Mouse (Mus musculus): ENCODE results near the gene Usmg5. TPM values are rescaled to one million over a fixed set of nuclear protein-coding genes. Genes with fewer than 3 reads are reported as not detected.

Gene Usmg5
- polyA plus RNA-seq, 1 experiment from 2014 or later, result 1,212 TPM

DNA sequence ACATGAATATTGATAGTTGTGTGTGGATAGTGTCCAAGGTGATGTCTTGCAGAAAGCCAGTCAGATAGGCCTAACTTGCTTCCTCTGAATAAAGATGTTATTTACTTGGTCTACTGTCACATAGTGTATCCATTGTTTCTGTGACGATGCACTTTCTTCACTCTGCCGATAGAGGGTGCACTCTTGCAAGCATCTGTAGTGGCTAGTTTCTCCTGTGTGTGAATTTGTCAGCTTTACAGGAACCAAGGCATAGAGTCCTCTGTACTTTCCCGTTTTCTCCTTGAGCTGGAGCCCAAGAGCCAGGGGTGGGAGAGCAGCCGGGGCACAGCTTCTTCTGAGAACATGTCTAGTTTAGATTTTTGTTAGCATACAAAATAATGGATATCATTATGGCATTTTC is 30.6 kb upstream of the Usmg5 start:
- WGBS, result 38% methylated on average over 4 of the region's 4 CpGs
- H3K4me3 ChIP-seq (replicated peaks), result no peak overlapping the region
- H3K36me3 ChIP-seq, result peaks cover 79% of the 10 kb centered on the region
- H3K27me3 ChIP-seq, result no peaks in the 10 kb centered on the region
- H3K9me3 ChIP-seq (replicated peaks), result no peaks in the 10 kb centered on the region
- no peaks in the 10 kb centered on the region for H3K4me1 ChIP-seq
- no peak overlapping the region for H3K27ac ChIP-seq (replicated peaks)
- no peak overlapping the region for H3K4me2 ChIP-seq (replicated peaks)
- no peak overlapping the region for H3K9ac ChIP-seq
- ATAC-seq (ENCODE audit: insufficient number of reproducible peaks, low FRiP score, low TSS enrichment, low read depth), result no peak

DNA sequence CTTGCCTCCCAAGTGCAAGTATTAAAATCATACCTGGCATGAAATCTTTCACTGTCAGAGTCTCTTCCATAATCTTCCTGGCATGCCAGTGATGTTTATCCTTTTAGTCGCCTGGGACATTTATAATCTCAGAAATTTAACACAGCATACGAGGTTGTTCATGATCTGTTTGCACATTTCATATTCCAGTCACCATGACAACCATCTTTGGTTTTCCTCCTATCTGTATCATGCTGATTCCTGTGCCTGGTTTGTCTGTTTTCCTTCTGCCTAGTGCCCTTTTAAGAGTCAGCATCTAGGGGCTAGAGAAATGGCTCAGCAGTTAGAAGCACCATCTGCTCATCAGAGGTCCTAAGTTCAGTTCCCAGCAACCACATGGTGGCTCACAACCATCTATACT is 28.2 kb upstream of the Usmg5 start:
- peaks cover 77% of the 10 kb centered on the region for H3K36me3 ChIP-seq
- H3K9me3 ChIP-seq (replicated peaks), result no peaks in the 10 kb centered on the region
- no peaks in the 10 kb centered on the region for H3K4me1 ChIP-seq
- H3K27me3 ChIP-seq, result no peaks in the 10 kb centered on the region
- H3K4me3 ChIP-seq (replicated peaks), result no peak overlapping the region
- 78% methylated on average over 2 of the region's 2 CpGs for WGBS
- no peak overlapping the region for H3K27ac ChIP-seq (replicated peaks)
- ATAC-seq (ENCODE audit: insufficient number of reproducible peaks, low FRiP score, low TSS enrichment, low read depth), result no peak
- H3K9ac ChIP-seq, result no peak overlapping the region
- no peak overlapping the region for H3K4me2 ChIP-seq (replicated peaks)

- peaks cover 99% of the 10 kb centered on the region for H3K36me3 ChIP-seq
Observed at GRCm38 (mm10) chr19:47104641-47105271, 14.3 kb upstream of the Usmg5 start.

DNA sequence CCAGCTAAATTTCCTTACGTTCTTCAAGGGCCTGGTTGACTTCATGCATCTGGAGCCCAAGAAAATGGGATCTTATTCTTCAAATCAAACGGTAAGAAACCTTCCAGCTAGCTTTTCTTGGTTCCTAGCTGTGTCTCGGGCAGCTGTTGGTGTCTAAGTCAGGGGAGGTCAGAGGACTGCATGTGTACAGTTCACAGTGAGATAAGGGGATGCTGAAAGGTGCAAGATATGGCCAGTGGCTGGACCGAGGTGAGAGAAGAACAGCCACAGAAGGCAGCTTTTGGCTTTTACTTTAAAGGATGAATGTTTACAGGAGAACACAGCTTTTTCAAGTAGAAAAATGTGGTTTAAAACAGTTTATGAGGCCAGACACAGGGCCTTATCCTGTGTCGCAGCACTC is 10.6 kb upstream of the Usmg5 start:
- Histone ChIP-seq H3K9ac (no peak overlapping the region), H3K4me2 (replicated peaks) (no peak overlapping the region), H3K36me3 (peaks cover 93% of the 10 kb centered on the region), H3K27ac (replicated peaks) (no peak overlapping the region), H3K9me3 (replicated peaks) (no peaks in the 10 kb centered on the region), H3K4me1 (no peaks in the 10 kb centered on the region), H3K27me3 (no peaks in the 10 kb centered on the region), H3K4me3 (replicated peaks) (no peak overlapping the region)
- ATAC-seq (ENCODE audit: insufficient number of reproducible peaks, low FRiP score, low TSS enrichment, low read depth), result no peak
- WGBS, result 95% methylated on average over 5 of the region's 5 CpGs

More at GRCm38 (mm10) chr19:47104641-47105271, 14.3 kb upstream of the Usmg5 start:
- no peaks in the 10 kb centered on the region for H3K4me1 ChIP-seq
- H3K4me2 ChIP-seq (replicated peaks), result no peak overlapping the region
- WGBS, result 92% methylated on average over 9 of the region's 9 CpGs
- no peak overlapping the region for H3K27ac ChIP-seq (replicated peaks)
- H3K9ac ChIP-seq, result no peak overlapping the region
- H3K9me3 ChIP-seq (replicated peaks), result no peaks in the 10 kb centered on the region
- no peaks in the 10 kb centered on the region for H3K27me3 ChIP-seq
- H3K4me3 ChIP-seq (replicated peaks), result no peak overlapping the region
- ATAC-seq (ENCODE audit: insufficient number of reproducible peaks, low FRiP score, low TSS enrichment, low read depth), result no peak

GRCm38 (mm10) chr19:47089718-47090525 is 525 bp downstream of the Usmg5 start:
- Histone ChIP-seq H3K4me1 (peaks cover 24% of the 10 kb centered on the region), H3K27ac (replicated peaks) (peak overlapping the region; percentile 88), H3K27me3 (no peaks in the 10 kb centered on the region), H3K4me3 (replicated peaks) (peak overlapping the region; percentile 97), H3K9ac (peak overlapping the region; percentile 86), H3K4me2 (replicated peaks) (peak overlapping the region; percentile 58), H3K36me3 (peaks cover 27% of the 10 kb centered on the region), H3K9me3 (replicated peaks) (no peaks in the 10 kb centered on the region)
- WGBS, result 1% methylated on average over 36 of the region's 36 CpGs
- peak; percentile 49 for ATAC-seq (ENCODE audit: insufficient number of reproducible peaks, low FRiP score, low TSS enrichment, low read depth)

GRCm38 (mm10) chr19:47088226-47088625 is 2.2 kb downstream of the Usmg5 start:
- no peak for ATAC-seq (ENCODE audit: insufficient number of reproducible peaks, low FRiP score, low TSS enrichment, low read depth)
- Histone ChIP-seq H3K27me3 (no peaks in the 10 kb centered on the region), H3K4me1 (peaks cover 24% of the 10 kb centered on the region), H3K36me3 (peaks cover 30% of the 10 kb centered on the region), H3K9me3 (replicated peaks) (no peaks in the 10 kb centered on the region), H3K27ac (replicated peaks) (no peak overlapping the region), H3K4me3 (replicated peaks) (no peak overlapping the region), H3K4me2 (replicated peaks) (no peak overlapping the region), H3K9ac (no peak overlapping the region)
- 74% methylated on average over 3 of the region's 3 CpGs for WGBS

- Histone ChIP-seq H3K27ac (replicated peaks) (peak overlapping the region; percentile 89), H3K36me3 (peaks cover 24% of the 10 kb centered on the region), H3K4me3 (replicated peaks) (peak overlapping the region; percentile 98), H3K4me2 (replicated peaks) (peak overlapping the region; percentile 70), H3K9me3 (replicated peaks) (no peaks in the 10 kb centered on the region), H3K27me3 (no peaks in the 10 kb centered on the region), H3K4me1 (peaks cover 14% of the 10 kb centered on the region), H3K9ac (peak overlapping the region; percentile 91)
- under 1% methylated on average over 72 of the region's 72 CpGs for WGBS
- ATAC-seq (ENCODE audit: insufficient number of reproducible peaks, low FRiP score, low TSS enrichment, low read depth), result peak; percentile 93
Observed at GRCm38 (mm10) chr19:47067924-47068611, 22.4 kb downstream of the Usmg5 start.

DNA sequence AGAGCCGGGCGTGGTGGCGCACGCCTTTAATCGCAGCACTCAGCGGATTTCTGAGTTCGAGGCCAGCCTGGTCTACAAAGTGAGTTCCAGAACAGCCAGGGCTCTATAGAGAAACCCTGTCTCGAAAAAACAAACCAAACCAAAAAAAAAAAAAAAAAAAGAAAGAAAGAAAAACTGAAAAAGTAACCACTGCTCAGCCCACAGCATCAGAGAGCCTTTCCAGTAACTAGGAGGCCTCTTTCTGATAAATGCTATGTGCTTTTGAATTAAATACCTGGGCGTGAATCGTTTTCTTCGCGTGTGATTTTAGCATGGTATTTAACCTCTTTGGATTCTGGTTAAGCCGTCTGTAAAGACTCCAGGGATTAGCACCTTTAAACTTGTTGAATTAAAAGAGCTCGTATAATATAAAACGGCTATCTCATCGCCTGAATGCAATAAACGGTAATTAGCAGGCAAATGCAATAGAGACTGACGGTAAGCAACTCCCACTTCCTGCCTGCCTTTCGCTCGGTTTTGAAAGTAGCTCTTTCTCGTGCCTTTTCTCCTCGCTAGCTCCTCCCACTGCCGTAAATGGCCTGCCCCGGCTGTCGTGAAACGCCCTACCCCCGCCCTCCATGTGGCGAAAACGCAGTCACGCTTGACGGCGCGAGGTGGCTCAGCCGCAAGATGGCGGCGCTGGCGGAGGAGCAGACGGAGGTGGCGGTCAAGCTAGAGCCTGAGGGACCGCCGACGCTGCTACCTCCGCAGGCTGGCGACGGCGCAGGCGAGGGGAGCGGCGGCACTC is 23.2 kb downstream of the Usmg5 start, which contains the start of gene Taf5:
TSS of gene Taf5 (plus strand) at position 651 of the 787 bp plus-strand sequence.
- Histone ChIP-seq H3K9me3 (replicated peaks) (no peaks in the 10 kb centered on the region), H3K27me3 (no peaks in the 10 kb centered on the region), H3K27ac (replicated peaks) (peak within 1 kb of the TSS; percentile 89), H3K4me2 (replicated peaks) (peak within 1 kb of the TSS; percentile 70), H3K4me1 (peaks cover 14% of the 10 kb centered on the region), H3K36me3 (peaks cover 16% of the 10 kb centered on the region), H3K4me3 (replicated peaks) (peak within 1 kb of the TSS; percentile 98), H3K9ac (peak within 1 kb of the TSS; percentile 91)
- 9% methylated on average over 49 of the region's 49 CpGs for WGBS
- peak; percentile 83 for ATAC-seq (ENCODE audit: insufficient number of reproducible peaks, low FRiP score, low TSS enrichment, low read depth)

- Histone ChIP-seq H3K9me3 (replicated peaks) (no peaks in the 10 kb centered on the region), H3K4me3 (replicated peaks) (no peak overlapping the region), H3K4me2 (replicated peaks) (no peak overlapping the region), H3K4me1 (peaks cover 14% of the 10 kb centered on the region), H3K27me3 (no peaks in the 10 kb centered on the region), H3K9ac (no peak overlapping the region), H3K36me3 (peaks cover 4% of the 10 kb centered on the region; the same call in 1 of the 2 replicates), H3K27ac (replicated peaks) (no peak overlapping the region)
- no peak for ATAC-seq (ENCODE audit: insufficient number of reproducible peaks, low FRiP score, low TSS enrichment, low read depth)
- 94% methylated on average over 3 of the region's 3 CpGs for WGBS
Observed at GRCm38 (mm10) chr19:47065860-47066259, 24.6 kb downstream of the Usmg5 start.

- no peaks in the 10 kb centered on the region for H3K36me3 ChIP-seq
- no peaks in the 10 kb centered on the region for H3K4me1 ChIP-seq
- H3K4me2 ChIP-seq (replicated peaks), result no peak overlapping the region
- no peak overlapping the region for H3K9ac ChIP-seq
- H3K9me3 ChIP-seq (replicated peaks), result no peaks in the 10 kb centered on the region
- 49% methylated on average over 1 of the region's 1 CpGs for WGBS
- no peaks in the 10 kb centered on the region for H3K27me3 ChIP-seq
- no peak overlapping the region for H3K4me3 ChIP-seq (replicated peaks)
- no peak for ATAC-seq (ENCODE audit: insufficient number of reproducible peaks, low FRiP score, low TSS enrichment, low read depth)
- no peak overlapping the region for H3K27ac ChIP-seq (replicated peaks)
Observed at GRCm38 (mm10) chr19:47057684-47058083, 32.8 kb downstream of the Usmg5 start.

Measured in embryonic facial prominence, embryonic 15.5 days (tissue).